Mouse (Mus musculus) R1 (cell line): ENCODE measurements around the gene Yes1.

Experiments
- DNase-seq: peaks from one replicate; pipeline ENCODE4 v3.0.0-alpha.2; 2018; ENCODE audit warnings: low read depth, low spot score

The Yes1 gene

DNA sequence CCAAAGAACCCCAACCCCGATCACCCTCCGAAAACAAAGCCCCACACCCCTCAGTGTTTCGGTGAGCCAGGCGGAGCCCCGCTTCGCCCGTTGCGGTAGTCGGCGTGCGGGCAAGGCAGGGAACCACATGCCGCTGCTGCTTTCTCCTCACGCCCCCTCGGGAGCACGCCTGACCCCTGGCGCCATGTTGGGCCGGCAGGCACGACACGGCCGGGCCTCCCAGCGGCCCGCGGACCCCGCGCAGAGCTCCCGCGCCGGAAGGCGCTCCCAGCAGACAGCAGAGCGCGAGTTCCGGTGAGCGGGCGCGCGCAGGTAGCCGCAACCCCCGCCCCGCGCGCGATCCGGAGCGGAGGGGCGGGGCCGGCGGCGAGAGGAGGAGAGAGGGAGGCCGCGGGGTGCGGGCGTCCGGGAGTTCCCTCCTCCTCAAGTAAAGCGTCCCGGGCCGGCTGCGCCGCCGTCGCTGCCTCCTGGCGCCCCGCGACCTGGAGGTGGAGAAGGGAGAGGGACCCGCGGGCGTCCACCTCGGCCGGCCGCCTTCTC lies at the start of gene Yes1:
Gene Yes1, plus strand, starts transcription at position 371 of the 540 bp plus-strand sequence.
- peak; percentile 88 for DNase-seq

DNA sequence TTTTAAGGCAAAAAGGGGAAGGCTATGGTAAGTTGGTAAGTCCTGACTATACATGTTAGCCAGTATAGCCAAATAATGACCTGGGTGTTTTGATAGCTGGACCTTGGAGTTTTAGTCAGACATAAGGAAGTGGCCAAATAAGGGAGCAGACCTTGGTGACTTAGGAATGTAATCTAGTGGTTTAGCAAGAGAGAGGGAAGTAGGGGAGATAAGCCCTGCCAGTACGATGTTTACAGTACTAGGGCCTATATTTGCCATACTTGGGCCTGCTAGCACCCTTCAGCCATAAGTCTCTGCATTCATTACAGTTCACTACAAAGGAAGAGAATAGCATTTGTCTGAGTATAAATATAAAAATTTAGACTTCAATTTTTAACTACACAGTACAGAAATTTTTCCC lies 46.3 kb upstream of the Yes1 start:
- no peak for DNase-seq

DNA sequence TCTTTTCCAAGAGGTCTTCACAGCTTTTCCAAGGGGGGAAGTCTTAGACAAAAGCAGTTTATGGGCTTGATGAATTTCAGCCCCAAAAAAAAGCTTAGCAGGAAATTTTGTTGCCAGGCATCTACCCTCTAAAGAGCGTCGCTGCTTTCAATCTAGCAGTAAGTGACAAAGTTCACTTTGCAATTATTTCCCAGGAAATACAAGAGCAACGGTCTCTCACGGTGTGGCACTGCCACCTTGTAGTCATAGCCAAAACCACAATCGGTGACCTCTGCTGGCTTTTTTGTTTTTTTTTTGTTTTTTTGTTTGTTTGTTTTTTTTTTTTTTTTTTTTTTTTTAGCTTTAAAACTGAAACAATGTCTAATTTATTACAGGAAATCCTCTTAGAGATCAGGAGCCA lies 39.2 kb upstream of the Yes1 start:
- DNase-seq: no peak

DNA sequence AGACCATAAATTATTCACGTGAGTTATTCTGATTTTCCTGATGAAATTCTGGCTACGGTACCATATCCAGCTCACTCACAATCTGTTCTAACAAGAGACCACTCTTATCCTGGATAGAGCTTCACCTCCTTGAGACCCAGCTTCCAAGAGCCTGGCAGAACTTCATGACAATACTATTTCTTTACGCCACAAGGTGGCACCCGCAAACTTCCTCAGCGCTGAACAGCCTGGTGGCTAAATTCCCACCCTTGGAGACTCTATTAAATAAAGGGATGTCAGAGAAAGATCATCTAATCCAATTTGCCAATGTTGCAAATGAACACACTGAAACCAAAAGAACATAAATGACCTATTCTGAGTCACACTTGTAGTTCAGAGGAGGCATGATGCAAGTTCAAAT lies 22.8 kb upstream of the Yes1 start:
- peak; percentile 62 for DNase-seq

DNA sequence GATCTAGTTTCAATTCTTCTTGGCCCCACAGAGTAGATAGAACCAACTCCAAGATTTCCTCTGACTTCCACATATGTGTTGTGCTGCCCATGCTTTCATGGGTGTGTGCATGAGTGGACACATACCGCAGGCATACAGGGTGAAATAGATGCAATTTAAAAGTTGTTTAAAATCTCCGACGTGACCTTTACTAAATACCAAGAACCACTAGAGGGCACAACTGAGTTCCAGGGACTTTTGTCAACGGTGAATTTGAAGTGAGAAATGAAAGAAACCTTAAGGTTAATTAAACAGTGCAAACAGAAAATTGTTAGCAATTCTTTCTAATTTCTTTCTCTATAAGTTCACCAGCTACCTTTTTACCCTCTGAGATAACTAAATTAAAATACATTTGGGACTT lies 17.2 kb upstream of the Yes1 start:
- DNase-seq: peak; percentile 50

DNA sequence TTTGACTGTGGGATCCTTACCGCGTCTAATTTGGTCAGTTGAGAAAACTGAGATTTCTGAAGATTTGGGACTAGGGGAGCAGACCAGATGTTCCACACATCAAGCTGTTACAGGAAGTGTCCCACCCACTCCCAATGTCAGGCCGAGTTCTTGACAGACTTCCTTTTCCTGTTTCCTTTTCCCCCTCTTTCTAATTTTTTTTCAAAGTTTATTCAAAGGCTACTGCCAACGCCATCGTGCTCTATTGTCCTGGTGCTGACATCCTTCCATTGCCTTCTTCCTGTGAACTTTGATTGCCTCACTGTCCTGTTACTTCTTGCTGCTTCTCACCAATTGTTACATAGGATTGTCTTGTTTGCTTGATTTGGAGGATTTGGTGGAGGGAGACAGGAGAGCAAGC lies 16.6 kb upstream of the Yes1 start:
- DNase-seq: no peak

DNA sequence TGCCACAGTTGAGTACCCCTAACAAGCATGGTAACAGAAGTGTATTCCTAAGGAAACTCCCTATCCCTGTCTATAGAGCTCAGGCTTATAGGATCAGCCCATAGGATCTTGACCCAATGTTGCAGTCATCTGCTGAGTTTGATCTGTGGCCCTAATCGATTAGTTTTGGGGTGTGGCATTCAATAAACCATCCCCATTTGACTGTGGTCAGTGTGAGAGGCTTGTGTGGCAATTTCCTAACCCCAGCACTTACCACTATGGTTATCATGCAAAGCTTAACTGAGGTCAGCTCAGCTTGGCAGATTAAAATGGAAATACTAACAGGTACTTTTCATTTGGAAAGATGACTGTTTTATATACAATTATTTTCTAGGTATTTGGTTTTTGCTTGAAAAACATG lies 5.1 kb upstream of the Yes1 start:
- no peak for DNase-seq

DNA sequence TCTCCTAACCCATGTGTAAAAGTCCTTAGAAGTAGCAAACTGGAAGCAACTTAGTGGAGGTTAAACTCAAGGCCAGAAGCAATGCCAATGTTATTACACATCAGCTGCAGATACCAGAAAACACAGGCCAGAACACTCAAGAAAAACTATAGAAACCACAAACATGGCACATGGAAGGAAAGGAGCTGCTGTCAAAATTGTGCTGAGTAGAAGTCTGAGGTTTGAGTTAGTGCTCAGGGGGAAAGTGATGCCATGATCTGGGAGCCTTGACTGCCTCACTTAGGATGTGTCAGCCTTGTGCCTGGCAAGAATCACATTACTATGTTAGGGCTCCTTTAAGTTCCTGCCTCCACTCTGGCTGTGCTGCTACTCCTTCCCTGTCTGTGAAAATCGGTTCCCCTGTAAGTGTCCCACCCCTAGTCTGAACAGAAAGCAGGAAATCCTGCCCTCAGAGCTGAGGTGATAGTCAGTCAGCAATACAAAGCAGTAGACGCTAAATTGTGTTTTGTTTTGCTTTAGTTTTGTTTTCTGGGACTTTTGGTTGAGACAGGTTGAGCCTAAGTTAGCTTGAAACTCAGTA lies 3.1 kb upstream of the Yes1 start:
- DNase-seq: no peak

DNA sequence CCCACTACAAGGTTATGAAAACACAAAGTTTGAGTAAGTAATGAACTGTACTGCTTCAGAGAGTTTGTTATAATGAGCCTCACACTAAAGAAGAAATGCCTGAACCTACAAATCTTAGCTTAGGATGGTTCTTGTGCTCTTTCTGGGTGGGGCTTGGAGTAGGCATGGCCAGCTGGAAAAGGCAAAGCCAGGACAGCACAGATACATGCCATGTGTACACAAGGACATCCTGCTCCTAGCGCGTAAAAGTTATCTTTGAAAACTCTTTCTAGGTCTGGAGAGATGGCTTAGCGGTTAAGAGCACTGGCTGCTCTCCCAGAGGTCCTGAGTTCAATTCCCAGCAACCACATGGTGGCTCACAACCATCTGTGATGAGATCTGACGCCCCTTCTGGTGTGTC lies 2.5 kb upstream of the Yes1 start:
- no peak for DNase-seq

DNA sequence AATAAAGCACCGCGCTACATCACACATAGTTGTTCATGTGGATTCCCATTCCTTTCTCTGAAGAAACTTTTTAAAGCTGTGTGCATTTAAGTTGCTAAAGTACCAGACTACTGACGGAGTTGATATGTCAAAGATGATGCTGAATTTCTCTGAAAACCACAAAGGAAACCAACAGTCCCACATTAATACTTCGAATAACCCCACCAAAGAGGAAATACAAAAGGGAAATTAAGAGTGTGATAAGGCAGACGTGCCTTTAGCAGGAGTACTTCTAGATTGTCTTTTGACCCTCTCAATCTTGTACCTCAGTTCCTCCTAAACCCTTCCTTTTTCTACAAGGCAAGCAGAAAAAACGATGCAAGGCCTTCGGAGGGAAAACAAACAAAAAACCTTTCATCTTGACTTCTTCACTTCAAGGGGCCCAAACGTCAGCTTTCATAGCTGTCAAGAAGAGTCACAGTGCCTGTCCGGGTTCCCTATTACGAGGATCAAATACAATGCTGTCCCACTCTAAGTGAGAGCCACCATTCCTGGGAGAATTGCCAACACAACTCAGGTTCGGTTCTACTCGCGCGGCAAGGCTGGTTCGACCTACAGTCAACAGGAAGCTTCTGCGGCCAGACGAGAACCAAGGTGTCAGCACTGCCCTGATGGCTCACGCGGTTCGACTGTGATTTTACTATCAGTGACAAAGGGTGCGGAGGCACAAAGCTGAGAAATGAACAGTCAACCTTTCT lies 739 bp upstream of the Yes1 start:
- peak; percentile 78 for DNase-seq

DNA sequence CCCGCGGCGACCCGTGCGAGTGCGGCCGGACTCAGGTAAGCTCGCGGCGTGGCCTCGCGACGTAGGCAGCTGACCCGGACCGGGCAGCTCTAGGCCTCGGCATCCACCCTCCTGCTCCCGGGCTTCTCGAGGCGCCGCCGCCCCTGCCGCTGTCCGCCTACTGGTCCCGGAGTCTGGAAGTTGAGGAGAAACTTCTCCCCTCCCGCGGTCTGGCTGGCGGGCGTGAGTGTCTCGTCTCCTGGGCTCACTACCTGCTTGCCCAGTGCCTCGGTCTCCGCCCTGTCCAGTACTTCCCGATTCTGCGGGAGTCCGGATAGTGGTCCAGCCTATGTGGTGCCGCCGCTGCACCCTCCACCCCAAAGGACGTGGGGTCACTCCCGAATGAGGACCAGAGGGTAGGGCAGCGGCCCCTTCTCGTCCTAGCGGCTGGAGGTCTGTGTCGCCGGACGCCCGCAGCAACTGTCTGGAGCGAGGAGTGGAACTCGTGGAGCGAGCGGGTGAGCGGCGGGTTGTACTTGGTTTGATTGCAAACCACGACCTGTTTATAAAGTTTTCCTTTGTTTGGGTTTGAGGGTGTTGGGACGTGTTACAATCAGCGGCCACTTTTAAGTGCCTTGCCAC lies 480 bp downstream of the Yes1 start:
- DNase-seq: peak; percentile 71

DNA sequence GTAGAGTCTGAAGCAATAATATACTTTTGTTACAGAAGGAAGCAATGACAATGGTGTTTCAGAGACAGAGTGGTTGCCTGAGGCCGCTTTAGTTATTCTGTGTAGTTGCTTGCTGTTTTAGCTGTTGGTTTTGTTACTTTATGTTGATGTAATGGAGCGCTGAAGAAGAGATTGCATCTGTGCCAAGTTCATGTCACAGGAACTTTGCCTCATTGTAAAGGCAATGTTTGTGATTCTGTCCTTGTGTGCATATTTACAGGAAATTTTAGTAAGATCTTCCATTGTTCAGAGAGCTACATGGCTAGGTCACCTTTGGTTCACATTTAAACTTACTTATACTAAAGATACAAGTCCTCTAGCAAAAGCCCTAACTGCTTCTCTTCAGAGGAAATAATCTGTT lies 3.3 kb downstream of the Yes1 start:
- no peak for DNase-seq

DNA sequence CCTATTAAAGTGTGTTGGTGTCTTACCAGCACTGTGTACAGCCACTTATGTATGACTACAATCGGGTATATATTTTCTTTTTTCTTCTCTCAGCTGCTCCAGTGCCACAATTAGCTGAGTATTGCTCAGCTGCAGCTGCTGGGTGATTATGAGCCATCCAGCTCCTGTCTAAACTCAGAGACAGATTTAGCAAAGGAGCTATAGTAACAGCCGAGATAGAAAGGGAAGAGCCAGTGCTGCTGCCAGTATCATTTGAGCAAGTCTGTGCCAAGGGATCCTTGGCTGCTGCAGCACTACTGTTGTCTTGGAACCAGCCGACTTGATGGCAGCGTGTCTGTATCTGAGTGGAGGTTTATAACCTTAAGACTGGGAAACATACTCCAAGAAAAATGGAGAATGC lies 3.7 kb downstream of the Yes1 start:
- no peak for DNase-seq

DNA sequence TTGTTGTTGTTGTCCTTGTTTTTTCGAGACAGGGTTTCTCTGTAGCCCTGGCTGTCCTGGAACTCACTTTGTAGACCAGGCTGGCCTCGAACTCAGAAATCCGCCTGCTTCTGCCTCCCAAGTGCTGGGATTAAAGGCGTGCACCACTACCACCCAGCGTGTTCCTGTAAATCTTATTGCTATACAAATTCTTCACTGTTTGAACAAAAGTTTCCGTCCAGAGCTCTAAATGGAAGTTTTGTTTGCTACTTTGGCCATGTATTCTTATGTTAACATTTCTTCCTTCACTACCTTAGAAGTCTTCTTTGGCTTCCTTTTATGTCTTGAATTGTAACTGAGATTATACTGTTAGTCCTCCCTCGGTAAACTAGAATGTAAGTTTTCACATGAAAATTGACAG lies 5.5 kb downstream of the Yes1 start:
- DNase-seq: peak; percentile 91

DNA sequence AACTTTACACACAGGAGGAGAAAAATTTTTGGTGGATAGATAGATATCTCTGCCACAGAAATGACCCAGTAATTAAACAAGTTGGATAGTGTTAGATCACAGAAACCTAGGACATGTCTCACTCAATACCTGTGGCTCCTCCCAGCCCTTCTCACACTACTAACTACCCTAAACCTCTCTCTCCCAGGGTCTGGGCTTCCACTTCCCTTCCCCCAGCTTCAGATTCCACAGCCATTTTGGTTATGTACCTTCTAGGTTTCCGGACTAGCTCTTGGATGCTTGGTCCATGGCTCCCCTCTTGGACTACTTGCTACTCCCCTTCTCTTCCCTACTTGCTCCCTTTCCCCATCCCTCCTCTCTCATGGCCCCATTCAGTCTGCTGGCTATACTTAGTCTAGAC lies 6.9 kb downstream of the Yes1 start:
- peak; percentile 31 for DNase-seq

DNA sequence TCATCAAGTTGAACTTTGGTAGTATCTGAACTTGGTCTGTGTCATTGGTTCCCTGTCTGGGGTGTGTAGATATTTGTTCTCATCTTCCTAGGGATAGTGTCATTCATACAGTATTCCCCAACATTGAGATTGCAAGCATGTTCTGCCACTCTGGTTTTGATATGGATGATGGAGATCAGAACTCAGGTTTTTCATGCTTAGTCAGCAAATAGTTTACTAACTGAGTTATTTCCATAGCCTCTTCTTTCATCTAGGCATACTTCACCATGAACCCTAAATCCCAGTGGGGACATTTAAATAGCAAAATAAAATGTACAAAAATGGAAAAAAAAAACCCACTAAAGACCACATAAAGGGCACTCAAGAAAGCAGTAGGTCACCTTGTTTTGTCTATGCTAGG lies 12.7 kb downstream of the Yes1 start:
- DNase-seq: no peak

DNA sequence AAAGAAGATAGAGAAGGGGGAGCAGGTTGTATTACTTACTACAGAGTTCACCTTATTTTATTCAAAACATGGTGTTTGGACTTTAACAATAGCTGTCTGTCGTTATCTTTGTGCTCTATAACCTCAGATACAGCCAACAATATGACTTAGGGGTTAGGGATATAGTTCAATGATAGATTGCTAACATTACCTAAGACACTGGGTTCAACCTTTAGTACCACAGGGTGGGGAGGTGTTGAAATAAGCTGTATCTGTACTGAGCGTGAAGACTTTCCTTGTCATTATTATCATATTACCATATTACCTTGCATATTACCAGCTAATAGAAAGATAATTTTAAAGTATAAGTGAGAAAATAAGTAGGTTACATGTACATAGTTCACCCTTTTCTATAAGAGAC lies 13.8 kb downstream of the Yes1 start:
- no peak for DNase-seq

DNA sequence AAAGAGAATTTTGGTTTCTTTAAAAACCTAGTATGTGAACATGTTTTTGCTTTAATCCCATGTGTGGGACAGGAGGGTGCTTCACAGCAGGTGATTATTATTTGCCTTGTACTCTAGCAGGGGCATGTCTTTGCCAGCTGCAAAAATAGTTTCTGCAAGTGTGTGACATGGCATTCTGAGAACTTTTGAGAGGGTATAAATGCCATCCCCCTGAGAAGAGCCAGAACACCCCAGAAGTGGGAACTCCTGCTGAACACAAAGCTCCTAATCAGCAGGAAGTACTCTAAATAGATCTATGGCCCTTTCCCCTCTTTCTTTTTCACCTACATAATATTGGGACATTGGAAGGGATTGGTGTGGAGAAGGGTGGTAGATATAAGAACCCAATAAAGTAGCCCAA lies 22.2 kb downstream of the Yes1 start:
- no peak for DNase-seq

DNA sequence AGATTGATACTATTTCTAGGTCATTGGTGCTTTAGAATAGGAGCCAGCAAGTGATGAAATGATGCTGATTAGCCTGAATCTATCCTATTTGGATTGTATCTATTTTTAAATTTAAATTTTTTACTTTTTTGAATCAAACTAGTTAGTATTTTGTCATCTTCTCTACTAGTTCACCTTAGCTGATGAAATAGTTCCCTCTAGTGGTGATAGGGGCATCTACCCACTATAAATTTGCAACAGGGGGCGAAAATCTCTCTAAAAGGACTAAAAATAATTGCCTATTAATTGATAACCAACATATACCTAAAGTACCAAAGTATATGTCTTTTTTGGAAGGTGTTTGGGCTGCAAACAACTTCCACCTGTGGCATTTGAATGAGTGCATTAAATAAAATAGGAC lies 46.4 kb downstream of the Yes1 start:
- DNase-seq: peak; percentile 25

DNA sequence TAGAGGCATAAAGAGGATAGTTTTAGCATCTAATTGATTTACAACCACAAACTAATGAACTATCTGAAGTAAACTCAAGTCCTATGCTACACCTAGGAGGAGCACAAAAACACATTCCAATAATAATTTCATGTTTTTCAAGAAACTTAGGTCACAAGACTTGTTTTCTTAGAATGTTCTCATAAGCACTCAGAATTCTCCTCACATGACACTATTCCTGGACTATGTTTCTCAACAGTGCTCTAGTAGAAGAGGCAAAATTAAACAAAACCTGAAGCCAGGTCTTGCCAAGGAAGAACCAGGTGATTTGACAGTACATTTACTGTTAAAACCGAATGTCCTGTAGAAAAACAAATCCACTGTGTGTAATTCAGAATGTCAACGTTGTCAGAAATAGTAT lies 71.5 kb downstream of the Yes1 start:
- DNase-seq: no peak

DNA sequence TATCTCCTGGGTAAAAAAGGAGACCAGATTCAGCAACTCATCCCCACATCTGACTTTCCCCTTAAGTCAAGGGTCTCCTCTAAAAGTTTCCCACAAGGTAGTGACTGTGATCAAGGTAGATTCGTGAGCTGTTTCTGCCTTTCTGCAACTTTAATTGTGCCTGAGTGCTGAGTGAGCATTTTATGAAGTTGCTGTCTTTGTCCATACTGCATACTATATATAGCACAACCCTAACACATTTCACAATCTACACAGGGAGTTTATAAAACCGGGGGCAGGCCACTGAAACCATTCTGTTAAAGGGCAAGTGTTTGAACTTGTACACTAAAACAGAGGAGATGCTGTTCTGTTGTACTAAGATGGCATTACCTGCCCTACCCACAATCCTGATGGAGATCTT lies 82.4 kb downstream of the Yes1 start:
- DNase-seq: no peak

DNA sequence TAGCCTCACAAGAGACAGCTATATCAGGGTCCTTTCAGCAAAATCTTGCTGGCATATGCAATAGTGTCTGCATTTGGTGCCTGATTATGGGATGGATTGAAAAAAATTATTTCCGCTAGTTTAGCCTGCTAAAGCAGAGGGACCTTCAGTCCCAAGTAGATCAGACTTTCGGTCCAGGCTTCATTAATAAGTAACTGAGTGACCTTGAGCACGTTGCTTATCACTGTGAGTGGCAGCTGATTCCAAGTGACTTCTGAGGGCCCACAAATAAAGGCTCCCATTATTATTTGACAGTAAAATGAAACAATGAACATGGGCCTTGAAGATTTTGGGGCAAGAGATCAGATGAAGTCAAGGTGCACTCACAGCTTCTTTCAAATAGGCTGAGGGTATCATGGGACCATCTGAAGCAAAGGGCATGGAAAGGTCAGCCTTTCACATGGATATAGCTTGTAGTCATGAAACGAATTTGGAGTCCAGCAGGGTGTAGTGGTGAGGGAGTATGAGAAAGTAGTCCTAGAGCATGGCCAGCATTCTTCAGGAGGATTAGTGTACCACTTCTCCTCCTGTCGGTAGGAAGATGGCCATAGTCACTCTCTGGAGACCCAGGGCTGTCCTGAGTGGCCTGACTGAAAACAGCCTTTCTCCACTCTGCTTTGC lies 86.4 kb downstream of the Yes1 start:
- no peak for DNase-seq
